Mouse (Mus musculus): ENCODE measurements around the gene Zfhx3.
"Not testable (repeated sequence)": the region's sequence is repeated elsewhere in the genome, so short reads cannot be mapped to it uniquely, and the experiment has no call there.

Gene Zfhx3

GRCm38 (mm10) chr8:107941922-107942694 lies at the start of gene Zfhx3:
Zfhx3 (plus strand) TSS chr8:107942644.
- DNase-seq (ENCODE audit: low spot score) = no peak

DNA sequence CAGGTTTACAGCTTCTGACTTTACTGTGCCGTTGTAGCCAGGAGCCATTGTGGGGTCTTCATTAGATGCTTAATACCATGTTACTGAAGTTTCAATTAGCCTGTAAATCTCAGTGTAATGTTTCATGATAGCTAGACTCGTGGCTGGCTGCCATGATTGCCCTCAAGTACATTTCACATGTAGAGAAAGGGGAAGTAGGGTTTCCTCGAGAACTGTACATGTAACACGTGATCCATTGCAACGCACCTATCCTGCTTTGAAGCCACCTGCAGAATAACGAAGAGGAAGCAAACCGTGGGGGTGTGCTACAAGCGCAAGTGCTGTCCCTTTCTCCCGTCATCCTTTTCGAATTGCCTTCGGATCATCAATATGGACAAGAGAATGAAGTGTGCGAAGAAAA lies 23.5 kb upstream of the Zfhx3 start:
- DNase-seq (ENCODE audit: low spot score) = no peak

DNA sequence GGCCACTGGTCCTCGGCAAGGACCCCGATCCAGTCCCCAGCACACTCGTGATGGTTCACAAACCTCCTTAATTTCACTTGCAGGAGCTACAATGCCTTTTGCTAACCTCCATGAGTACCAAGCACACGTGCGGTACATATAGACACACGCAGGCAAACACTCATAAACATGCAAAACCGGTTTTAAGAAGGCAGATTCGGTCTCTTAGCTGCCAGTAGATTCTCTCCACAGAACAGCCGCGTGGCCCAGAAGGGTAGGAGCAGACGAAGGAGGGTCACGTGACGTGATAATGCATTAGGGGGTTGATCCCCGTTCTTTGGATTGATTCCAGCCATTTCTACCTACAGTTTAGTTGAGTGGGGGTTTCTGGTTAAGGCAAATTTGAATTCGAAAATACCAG lies 16.3 kb upstream of the Zfhx3 start:
- no peak for DNase-seq (ENCODE audit: low spot score)

DNA sequence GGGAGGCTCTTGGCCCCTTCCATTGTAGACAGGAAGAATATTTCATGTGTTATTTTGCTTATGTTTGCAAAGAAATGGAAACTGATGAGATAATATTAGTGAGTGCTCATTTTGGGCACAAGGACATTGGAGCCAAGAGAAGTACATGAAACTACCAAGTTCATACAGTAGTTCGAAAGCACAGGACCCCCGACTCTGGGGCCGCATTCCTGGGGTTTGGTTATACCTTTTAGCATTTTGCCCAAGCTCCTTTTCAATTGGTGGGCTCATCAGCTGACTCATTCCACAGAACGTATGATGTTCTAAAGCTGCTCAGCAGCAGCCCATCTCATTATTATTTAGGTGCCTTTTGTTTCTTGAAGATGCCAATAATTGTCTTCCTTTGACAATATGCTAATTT lies 5.7 kb upstream of the Zfhx3 start:
- no peak for DNase-seq (ENCODE audit: low spot score)

DNA sequence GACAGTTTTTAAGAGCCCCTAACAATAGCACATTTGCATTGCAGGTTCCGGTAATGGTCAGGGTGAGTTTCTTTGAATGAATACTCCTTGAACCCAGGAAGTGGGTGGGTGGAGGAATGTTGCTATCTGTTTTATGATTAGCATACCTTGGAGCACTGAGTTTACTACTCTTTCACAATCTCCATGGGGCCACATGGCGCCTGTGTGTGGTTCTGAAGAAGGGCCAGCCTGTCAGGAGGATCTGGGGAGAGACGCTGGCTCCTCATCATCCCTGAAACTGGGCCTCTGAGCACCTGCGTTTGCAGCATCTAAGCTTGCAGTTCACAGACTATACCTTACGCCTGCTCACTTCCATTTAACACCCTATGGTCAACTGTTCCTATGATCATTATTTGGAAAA lies 4.2 kb upstream of the Zfhx3 start:
- DNase-seq (ENCODE audit: low spot score) = not testable (repeated sequence)

GRCm38 (mm10) chr8:107940181-107940580 lies 2.3 kb upstream of the Zfhx3 start:
- no peak for DNase-seq (ENCODE audit: low spot score)

DNA sequence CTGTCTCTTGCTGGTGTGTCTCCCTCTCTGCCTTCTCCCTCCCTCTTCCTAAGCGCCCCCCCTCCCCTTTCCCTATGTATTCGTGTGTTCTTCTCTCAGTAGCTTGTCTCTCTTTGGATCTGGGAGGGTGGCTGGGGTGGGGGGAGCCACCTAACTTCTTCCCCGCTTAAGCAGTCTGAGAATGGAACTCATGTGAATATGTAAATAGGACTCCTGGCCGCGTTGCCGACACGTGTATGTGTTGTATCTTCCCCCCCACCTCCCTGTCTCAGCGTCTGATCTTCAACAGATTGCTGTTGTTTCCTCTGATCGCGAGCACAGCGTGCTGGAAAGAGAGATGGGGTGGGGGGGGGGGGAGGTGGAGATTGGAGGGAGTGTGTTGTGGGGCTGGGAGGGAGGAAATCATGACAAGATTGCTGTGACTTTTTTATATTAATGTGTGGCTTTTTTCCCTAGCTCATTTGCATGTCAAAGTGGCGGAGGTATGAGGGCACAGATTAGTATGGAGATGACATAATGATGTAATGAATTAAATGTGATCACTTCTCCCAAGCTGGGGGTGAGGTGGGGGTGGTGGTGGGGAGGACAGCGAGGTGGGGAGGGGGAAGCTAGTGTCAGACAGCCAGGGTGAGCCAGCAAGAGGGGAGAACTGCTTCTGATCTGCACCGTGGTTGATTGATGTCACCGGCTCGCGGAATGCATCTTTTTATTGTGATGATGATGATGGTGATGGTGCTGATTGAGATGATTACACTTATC lies 487 bp downstream of the Zfhx3 start:
- no peak for DNase-seq (ENCODE audit: low spot score)

DNA sequence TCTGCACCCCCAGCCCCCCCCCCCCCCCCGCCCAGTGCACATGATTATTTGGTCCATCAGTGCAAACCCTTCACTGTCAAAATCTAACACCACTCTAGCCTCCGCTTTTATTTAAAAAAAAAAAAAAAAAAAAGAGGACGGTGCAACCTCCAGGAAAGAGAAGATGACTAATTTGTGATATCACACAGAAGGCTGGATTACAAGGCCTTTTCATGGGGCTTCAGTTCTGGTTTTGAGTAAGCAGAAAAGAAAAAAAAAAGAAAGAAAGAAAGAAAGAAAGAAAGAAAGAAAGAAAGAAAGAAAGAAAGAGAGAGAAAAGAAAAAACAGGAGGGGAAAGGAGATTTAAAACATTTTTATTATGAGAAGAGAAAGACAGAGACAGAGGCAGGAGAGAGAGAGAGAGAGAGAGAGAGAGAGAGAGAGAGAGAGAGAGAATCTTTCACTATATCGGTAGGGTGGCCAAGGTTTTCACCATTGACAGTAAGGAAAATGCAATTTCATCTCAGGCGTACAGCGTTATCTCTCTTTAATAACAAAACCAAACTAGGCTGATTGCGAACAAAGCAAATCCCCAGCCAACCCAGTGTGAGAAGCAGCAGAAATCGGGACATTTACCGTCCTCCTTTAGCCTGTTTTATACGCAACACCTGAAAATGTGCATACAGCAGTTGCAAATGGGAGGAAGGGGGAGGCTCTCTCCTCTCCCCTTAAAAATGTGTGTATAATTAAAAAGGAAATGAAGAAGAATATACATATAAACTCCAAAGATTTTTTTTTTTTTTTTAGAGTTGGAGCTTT lies 1.3 kb downstream of the Zfhx3 start:
- DNase-seq (ENCODE audit: low spot score) = no peak

DNA sequence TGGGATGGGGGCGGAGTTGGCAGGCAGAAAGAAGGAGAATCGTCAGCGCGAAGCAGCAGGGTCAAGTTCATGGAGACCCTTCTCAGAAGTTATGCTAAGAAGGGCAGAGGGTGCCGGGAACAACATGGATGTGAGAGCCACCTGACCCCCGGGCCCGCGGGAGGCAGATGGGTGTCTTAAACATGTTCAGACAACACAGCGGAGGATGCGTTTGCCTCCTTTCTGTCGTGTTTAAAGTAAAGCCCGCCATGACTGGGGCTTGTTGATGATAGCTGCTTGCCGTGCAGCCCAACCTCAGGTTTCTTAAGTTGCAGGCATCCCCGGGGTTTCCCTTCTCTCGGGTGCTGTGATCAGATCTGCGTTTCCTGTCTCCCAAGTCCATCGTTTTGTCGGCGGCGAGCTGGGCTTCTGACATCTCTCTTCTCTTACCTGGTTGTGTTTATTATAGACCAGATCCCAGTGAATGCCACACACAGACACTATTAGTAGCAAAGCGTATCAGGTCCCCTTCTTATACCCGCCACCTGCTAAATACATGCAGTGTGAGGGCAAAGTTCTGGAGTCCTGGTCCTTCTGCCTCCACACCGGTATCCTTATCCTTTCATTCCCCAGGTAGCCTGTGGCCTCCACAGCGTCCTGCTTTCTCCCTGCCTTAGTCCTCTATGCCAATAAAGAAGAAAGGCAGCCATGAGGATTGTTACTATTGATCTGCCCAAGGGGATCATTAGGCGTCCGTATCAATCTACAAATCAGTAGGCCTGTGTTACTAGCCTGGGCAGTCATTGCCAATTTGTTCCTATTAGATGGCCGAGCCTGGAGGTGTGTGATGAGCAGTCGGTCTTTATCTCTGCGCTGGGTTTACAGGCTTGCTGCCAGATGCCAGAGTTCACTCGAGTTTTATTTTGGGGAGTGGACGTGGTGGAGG lies 2.5 kb downstream of the Zfhx3 start:
- no peak for DNase-seq (ENCODE audit: low spot score)

DNA sequence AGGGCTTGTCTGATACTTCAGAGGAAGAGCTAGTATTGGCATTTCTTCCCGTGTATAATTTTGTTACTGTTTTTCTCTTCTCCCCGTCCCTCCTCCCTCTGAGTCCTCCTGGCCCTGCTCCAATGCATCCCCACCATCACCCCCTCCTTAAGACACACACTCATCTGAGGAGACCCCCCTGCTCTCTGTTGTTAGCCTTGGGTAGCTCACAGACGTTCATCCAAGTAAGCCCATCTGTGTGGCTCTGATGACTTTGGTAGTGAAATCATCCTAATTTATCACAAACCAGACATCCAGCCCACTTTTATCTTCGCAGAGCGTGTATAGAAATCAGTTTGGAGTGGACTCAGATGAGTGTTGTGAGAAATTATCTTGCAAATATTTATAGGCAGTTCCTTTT lies 4.4 kb downstream of the Zfhx3 start:
- DNase-seq (ENCODE audit: low spot score) = no peak

GRCm38 (mm10) chr8:107955887-107956286 lies 13.4 kb downstream of the Zfhx3 start:
- DNase-seq (ENCODE audit: low spot score) = no peak

DNA sequence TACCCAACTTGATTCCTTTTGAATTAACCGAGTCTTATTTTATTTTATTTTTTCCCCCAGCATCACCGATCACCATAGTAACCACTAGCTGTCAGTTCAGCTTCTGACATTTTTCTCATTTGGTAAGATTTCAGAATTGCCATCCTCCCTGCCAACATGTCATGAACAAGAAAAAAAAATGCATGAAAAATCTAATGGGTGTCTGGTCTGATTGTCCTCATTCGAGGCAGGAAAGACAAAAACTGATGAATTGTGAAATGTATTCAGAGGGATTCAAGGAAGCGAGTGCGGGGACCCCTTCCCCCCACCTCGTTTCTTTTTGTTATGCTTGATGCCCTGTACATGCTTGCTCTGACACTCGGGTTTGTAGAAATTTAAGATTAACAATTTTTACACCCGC lies 15.1 kb downstream of the Zfhx3 start:
- no peak for DNase-seq (ENCODE audit: low spot score)

DNA sequence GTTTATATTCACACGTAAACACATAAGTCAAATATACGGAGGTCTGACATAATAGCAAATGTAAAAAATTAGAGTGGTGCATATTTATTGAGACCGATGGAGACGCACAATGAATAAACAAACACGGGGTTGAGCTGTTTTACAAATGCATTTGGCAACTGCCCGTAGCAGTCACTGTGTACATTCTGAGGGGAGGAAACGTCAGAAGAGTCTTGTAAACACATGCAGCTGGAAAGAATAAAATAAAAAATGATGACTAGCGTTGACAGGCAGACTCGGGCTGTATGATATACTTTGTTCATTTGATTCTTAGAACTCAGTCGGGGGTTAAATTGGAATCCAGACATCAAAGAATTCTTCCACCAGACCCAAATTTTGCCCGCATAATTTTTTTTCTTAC lies 18.0 kb downstream of the Zfhx3 start:
- DNase-seq (ENCODE audit: low spot score) = no peak

GRCm38 (mm10) chr8:107960878-107961277 lies 18.4 kb downstream of the Zfhx3 start:
- DNase-seq (ENCODE audit: low spot score) = no peak

DNA sequence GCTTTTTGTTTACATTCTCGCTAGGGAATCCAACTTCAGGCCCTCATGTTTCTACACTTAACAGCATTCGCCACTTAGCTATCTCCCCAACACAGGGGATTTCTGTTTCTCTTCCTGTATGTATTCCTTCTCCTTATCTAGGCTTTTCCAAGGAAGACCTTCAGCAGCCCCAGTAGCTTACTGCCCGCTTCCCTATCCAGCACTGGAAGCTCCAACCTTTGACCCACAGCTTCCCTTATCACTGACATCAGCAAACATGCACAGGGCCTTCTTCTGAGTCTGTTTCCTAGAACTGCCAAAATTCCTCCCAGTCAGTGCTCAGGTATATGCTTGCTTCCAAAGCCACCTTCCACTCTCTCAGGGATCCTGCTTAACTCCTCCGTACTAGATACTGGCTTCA lies 29.8 kb downstream of the Zfhx3 start:
- DNase-seq (ENCODE audit: low spot score) = no peak

DNA sequence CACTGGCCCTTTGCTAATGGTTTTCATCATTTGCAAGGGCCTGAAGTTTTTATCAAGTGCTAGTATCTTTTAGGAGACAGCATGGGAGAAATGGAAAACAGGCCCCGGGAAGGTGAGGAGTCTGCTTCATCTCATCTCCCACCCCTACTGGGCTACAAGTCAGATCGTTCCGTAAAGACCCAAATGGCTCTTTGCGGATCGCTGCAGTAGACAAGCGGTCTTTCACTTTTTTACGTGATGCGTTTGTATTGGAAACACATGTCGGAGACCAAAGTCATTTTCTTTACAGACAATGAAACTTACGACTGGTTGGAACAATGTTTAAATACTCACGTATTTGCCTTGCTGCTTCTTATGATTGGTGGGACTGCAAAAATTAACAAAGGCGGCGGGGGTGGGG lies 32.0 kb downstream of the Zfhx3 start:
- DNase-seq (ENCODE audit: low spot score) = no peak

GRCm38 (mm10) chr8:107978247-107978646 lies 35.8 kb downstream of the Zfhx3 start:
- no peak for DNase-seq (ENCODE audit: low spot score)

DNA sequence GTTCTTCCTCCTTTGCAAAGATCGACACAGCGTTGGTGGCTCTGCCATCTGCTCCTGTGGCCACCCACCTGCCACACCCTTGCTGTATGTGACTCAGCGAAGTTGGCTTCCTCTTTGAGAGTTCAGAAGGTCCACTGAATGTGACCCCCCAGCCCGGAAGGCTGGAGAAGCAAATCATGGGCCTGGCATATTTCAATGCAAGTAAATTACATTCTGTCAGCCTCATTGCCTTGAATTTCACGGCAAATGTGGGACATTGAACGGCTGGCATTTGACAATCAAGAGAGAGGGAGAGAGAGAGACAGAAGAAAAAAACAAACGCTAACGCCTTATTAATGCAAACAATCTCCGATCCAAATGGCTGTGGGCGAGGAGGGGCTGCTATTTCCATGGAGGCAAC lies 38.2 kb downstream of the Zfhx3 start:
- no peak for DNase-seq (ENCODE audit: low spot score)

DNA sequence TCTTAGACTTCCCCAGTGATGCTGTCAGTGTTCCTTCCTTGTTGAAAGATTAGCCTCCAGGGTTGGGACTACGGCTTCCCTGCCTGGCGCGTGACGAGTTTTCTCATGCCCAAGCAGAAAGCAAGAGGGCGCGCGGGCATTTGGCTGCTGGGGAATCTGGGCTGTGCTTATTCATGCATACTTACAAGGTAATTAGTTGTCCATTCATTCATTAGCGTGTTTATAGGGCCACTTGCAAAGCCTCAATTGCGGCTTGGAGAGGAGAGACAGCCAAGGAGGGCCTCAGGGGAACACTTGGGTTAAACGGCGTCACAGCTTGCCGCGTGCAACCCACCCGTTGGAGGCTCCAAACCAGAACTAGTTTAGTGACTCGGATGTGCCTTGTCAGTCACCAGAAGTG lies 44.2 kb downstream of the Zfhx3 start:
- peak; percentile 36 for DNase-seq (ENCODE audit: low spot score)

- no peak for DNase-seq (ENCODE audit: low spot score)
Measured at GRCm38 (mm10) chr8:107998874-107999273, 56.4 kb downstream of the Zfhx3 start.

DNA sequence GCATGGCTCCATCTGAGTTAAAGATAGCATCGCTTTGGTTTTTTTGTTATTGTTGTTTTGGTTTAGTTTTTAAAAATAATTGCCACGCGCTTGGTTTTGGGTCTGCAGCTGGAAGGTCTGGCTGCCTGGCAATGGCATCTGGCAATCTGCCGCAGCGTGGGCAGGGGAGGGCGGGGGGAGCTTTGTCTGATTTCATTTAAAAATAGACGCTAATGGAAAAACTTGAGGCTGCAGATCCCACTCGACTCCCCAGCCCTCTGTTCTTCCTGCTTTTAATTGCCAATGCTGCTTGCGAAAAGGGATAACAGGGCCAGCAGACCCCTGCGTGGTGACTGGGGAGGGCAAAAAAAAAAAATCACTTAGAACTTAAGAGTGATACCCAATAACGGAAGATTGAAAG lies 69.1 kb downstream of the Zfhx3 start:
- no peak for DNase-seq (ENCODE audit: low spot score)

DNA sequence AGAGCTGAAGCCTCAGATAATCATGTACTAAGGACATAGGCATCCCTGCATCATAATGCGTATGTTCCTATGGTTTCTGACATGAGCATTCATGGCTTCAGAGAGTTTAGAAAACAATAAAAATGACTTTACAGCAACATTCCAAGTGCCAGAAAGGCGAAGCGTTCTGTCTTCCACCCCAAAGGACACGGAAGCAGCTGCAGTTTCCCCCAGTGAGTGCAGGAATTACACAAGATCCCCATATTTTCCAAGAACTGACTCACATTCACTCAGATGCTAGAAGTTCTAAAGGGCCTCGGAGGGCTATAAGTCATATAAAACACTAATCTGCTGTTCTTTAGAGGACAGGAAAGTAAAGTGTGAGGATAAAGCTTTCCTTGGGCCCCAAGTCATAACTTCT lies 75.3 kb downstream of the Zfhx3 start:
- no peak for DNase-seq (ENCODE audit: low spot score)

Data from testis, postnatal 14 days (tissue).